Mouse (Mus musculus): ENCODE results near the gene Wnk2. TPM values are rescaled to one million over a fixed set of nuclear protein-coding genes. Genes with fewer than 3 reads are reported as not detected.

The Wnk2 gene
- polyA plus RNA-seq, 1 experiment from 2014 or later, result 4.3 TPM

Other genes with a start within 250 kb of the Wnk2 start
- 13.7 and 14.0 TPM in 2 replicates for gene Fam120a, start 180.0 kb downstream of the Wnk2 start, polyA plus RNA-seq (2016; fragmentation: Nextera tagmentation; extraction: Ambion mirVana)
- gene Ninj1, start 39.5 kb upstream of the Wnk2 start, polyA plus RNA-seq (2016; fragmentation: Nextera tagmentation; extraction: Ambion mirVana), result 23.1 and 24.3 TPM in 2 replicates
- 23.1 and 23.3 TPM in 2 replicates for gene Card19, start 68.0 kb upstream of the Wnk2 start, polyA plus RNA-seq (2016; fragmentation: Nextera tagmentation; extraction: Ambion mirVana)
- 1.0 and 1.2 TPM in 2 replicates for gene Susd3, start 100.7 kb upstream of the Wnk2 start, polyA plus RNA-seq (2016; fragmentation: Nextera tagmentation; extraction: Ambion mirVana)
- gene Fgd3, start 172.3 kb upstream of the Wnk2 start, polyA plus RNA-seq (2016; fragmentation: Nextera tagmentation; extraction: Ambion mirVana), result 1.1 and 1.5 TPM in 2 replicates
- gene Bicd2, start 193.6 kb upstream of the Wnk2 start, polyA plus RNA-seq (2016; fragmentation: Nextera tagmentation; extraction: Ambion mirVana), result 29.7 and 33.9 TPM in 2 replicates

Measured in midbrain, embryonic 10.5 days (tissue).